Mouse (Mus musculus): ENCODE data around the gene Rhbdf1. TPM values are rescaled to one million over a fixed set of nuclear protein-coding genes. Genes with fewer than 3 reads are reported as not detected.

Rhbdf1 gene
- polyA plus RNA-seq, 1 experiment from 2014 or later, result 35.8 TPM

DNA sequence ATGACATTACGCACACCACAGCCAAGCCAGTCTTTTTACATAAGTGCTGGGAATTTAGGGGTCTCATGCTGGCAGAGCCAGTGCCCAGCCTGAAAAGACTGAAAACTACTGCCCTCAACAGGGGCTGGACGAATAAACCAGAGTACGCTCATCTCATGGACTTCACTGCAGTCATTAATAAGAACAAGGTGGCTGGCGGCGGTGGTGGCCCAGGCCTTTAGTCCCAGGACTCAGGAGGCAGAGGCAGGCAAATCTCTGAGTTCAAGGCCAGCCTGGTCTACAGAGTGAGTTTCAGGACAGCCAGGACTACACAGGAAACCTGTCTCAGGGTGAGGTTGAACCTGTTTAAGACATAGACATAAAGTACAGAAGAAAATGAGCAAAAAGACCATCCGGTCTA lies 44.1 kb upstream of the Rhbdf1 start:
- Histone ChIP-seq H3K9me3 (ENCODE audit: control insufficient read depth, low read length) (no peaks in the 10 kb centered on the region), H3K4me1 (replicated peaks; ENCODE audit: control insufficient read depth, insufficient read depth) (peaks cover 3% of the 10 kb centered on the region; the same call in 1 of the 2 replicates), H3K4me3 (ENCODE audit: low read depth, low read length) (no peak overlapping the region), H3K27ac (replicated peaks) (no peak overlapping the region), H3K36me3 (ENCODE audit: control insufficient read depth, insufficient read depth, low read length) (no peaks in the 10 kb centered on the region), H3K4me2 (replicated peaks; ENCODE audit: low read depth) (no peak overlapping the region), H3K9ac (ENCODE audit: low read length) (no peak overlapping the region), H3K27me3 (ENCODE audit: control insufficient read depth, insufficient read depth, low read length) (no peaks in the 10 kb centered on the region)
- 88% methylated on average over 6 of the region's 6 CpGs for whole genome bisulfite sequencing
- ATAC-seq (ENCODE audit: low FRiP score, low TSS enrichment), result no peak
- TF ChIP-seq EP300 (optimal IDR thresholded peaks at IDR 0.05), result no peak
- DNase-seq (ENCODE audit: low spot score), result no peak

DNA sequence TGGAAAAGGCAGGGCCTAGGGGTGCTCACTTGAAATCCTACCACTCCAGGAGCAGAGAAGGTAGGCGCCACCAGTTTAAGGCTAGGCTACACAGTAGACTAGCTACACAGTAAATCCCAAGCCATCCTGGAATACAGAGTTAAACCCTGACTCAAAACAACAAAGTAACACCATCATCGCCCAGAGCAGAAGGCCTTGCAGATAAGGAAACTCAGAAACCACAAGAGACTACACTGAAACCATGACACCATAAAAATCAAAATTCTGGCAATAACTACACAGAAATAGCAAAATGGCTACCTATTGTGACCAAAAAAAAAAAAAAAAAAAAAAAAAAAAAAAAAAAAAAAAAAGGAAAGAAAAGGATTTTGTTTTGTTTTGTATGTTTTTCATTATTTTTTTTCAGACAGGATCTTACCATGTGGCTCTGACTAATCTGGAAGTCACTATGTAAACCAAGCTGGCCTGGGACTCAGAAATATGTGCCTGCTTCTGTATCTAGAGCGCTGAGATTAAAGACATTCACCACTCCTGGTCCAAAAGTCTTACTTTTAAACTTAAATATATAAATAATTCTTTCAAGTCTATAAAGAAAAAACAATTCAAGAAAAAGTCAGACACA lies 43.1 kb upstream of the Rhbdf1 start:
- Histone ChIP-seq H3K36me3 (ENCODE audit: control insufficient read depth, insufficient read depth, low read length) (0 out of 2 replicates have a peak, but pooled peaks cover 1% of the 10 kb centered on the region), H3K4me2 (replicated peaks; ENCODE audit: low read depth) (no peak overlapping the region), H3K9ac (ENCODE audit: low read length) (no peak overlapping the region), H3K27ac (replicated peaks) (no peak overlapping the region), H3K4me3 (ENCODE audit: low read depth, low read length) (no peak overlapping the region), H3K27me3 (ENCODE audit: control insufficient read depth, insufficient read depth, low read length) (no peaks in the 10 kb centered on the region), H3K4me1 (replicated peaks; ENCODE audit: control insufficient read depth, insufficient read depth) (peaks cover 3% of the 10 kb centered on the region; the same call in 1 of the 2 replicates), H3K9me3 (ENCODE audit: control insufficient read depth, low read length) (no peaks in the 10 kb centered on the region)
- TF ChIP-seq EP300 (optimal IDR thresholded peaks at IDR 0.05) (no peak), CTCF (IDR thresholded peaks at IDR 0.05; ENCODE audit: low read depth) (no peak)
- DNase-seq (ENCODE audit: low spot score) (no peak), ATAC-seq (ENCODE audit: low FRiP score, low TSS enrichment) (no peak)
- 91% methylated on average over 3 of the region's 3 CpGs for WGBS

DNA sequence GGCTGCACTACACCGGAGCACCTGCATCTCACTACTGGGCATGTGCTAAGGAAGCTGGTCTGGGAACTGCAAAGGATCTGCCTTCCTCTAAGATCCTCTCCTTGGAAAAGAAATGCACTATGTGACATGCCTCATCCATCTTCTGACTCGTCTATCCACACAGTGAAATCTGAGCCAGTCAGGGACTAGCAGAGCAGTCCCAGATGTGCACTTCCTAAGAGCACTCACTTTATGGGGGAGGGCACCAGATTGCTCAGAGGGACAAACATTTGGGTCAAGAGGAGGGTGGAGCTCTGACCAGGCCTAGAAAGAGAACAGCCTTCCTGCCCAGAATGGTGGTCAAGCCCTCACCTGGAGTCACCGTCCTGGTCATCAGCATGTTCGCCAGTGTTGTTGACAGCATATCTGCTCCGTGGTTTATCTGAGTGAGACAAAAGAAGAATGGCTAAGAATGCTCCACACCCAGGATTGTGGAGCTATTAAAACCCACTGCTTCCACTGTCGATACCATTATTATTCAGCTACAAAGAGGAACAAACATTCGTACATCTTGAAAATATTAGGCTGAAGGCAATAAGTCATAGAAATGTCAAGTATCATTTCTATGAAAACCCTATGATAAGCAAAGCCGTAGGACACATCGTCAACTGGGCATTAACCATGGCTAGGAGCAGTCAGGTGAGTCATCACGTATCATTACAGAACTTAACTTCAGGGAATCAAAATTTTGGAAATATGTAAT lies 40.7 kb upstream of the Rhbdf1 start:
- Histone ChIP-seq H3K27ac (replicated peaks) (no peak overlapping the region), H3K4me3 (ENCODE audit: low read depth, low read length) (no peak overlapping the region), H3K36me3 (ENCODE audit: control insufficient read depth, insufficient read depth, low read length) (0 out of 2 replicates have a peak, but pooled peaks cover 2% of the 10 kb centered on the region), H3K27me3 (ENCODE audit: control insufficient read depth, insufficient read depth, low read length) (no peaks in the 10 kb centered on the region), H3K9ac (ENCODE audit: low read length) (no peak overlapping the region), H3K4me1 (replicated peaks; ENCODE audit: control insufficient read depth, insufficient read depth) (peaks cover under 1% of the 10 kb centered on the region; the same call in 1 of the 2 replicates), H3K9me3 (ENCODE audit: control insufficient read depth, low read length) (no peaks in the 10 kb centered on the region), H3K4me2 (replicated peaks; ENCODE audit: low read depth) (no peak overlapping the region)
- no peak for DNase-seq (ENCODE audit: low spot score)
- ATAC-seq (ENCODE audit: low FRiP score, low TSS enrichment), result no peak
- 55% methylated on average over 10 of the region's 10 CpGs for WGBS
- TF ChIP-seq EP300 (optimal IDR thresholded peaks at IDR 0.05) (no peak), CTCF (IDR thresholded peaks at IDR 0.05; ENCODE audit: low read depth) (no peak)

DNA sequence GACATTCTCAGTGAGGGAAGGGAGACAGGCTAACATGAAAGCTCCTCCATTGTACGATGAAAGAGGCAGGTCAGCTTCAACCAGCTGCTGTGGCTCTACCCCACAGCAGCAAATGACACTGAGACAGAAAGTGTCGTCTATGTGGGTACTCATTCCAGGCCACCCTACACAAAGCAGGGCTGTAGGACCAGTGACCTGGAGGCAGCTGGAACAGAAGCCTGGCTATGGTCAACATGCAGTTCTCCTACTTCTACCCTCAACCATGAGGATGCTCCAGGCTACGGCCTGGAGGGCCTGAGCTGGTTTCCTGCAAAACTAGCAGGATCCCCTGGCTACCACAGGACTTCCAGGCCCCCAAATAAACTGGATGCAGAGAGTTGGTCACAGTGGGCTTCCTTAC lies 34.5 kb upstream of the Rhbdf1 start:
- Histone ChIP-seq H3K27me3 (ENCODE audit: control insufficient read depth, insufficient read depth, low read length) (no peaks in the 10 kb centered on the region), H3K27ac (replicated peaks) (no peak overlapping the region), H3K4me2 (replicated peaks; ENCODE audit: low read depth) (no peak overlapping the region), H3K4me1 (replicated peaks; ENCODE audit: control insufficient read depth, insufficient read depth) (no peaks in the 10 kb centered on the region), H3K4me3 (ENCODE audit: low read depth, low read length) (no peak overlapping the region), H3K9ac (ENCODE audit: low read length) (no peak overlapping the region), H3K9me3 (ENCODE audit: control insufficient read depth, low read length) (no peaks in the 10 kb centered on the region), H3K36me3 (ENCODE audit: control insufficient read depth, insufficient read depth, low read length) (peaks cover 6% of the 10 kb centered on the region; the same call in 1 of the 2 replicates)
- DNase-seq (ENCODE audit: low spot score) (no peak), ATAC-seq (ENCODE audit: low FRiP score, low TSS enrichment) (no peak)
- no peak for TF ChIP-seq EP300 (optimal IDR thresholded peaks at IDR 0.05)
- TF ChIP-seq CTCF (IDR thresholded peaks at IDR 0.05; ENCODE audit: low read depth), result no peak
- WGBS, result 91% methylated on average over 3 of the region's 3 CpGs

DNA sequence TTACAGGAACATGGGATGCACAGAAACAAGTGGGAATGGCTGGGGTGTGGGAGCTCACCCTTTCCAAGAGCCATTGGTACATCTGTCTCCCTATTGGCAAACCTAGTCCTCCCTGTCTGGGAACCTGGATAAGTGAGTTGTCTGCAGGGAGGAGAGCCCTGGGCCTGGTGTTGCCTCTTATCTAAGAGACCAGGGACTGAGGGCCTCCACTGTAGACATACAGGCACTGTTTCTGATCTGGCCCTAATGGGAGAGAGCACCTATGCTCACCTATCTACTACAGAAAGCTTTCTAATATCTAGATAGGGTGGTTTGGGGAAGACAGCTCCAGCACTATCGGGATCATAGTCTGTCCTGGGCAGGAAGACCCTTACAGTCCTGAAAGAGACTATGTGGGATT lies 34.0 kb upstream of the Rhbdf1 start:
- DNase-seq (ENCODE audit: low spot score) (no peak), ATAC-seq (ENCODE audit: low FRiP score, low TSS enrichment) (no peak)
- WGBS, result 94% methylated on average over 1 of the region's 1 CpGs
- no peaks in the 10 kb centered on the region for H3K9me3 ChIP-seq (ENCODE audit: control insufficient read depth, low read length)
- no peak overlapping the region for H3K4me3 ChIP-seq (ENCODE audit: low read depth, low read length)
- H3K27me3 ChIP-seq (ENCODE audit: control insufficient read depth, insufficient read depth, low read length), result no peaks in the 10 kb centered on the region
- H3K9ac ChIP-seq (ENCODE audit: low read length), result no peak overlapping the region
- no peak overlapping the region for H3K27ac ChIP-seq (replicated peaks)
- no peaks in the 10 kb centered on the region for H3K4me1 ChIP-seq (replicated peaks; ENCODE audit: control insufficient read depth, insufficient read depth)
- H3K36me3 ChIP-seq (ENCODE audit: control insufficient read depth, insufficient read depth, low read length), result peaks cover 6% of the 10 kb centered on the region; the same call in 1 of the 2 replicates
- no peak overlapping the region for H3K4me2 ChIP-seq (replicated peaks; ENCODE audit: low read depth)
- TF ChIP-seq CTCF (IDR thresholded peaks at IDR 0.05; ENCODE audit: low read depth) (no peak), EP300 (optimal IDR thresholded peaks at IDR 0.05) (no peak)

DNA sequence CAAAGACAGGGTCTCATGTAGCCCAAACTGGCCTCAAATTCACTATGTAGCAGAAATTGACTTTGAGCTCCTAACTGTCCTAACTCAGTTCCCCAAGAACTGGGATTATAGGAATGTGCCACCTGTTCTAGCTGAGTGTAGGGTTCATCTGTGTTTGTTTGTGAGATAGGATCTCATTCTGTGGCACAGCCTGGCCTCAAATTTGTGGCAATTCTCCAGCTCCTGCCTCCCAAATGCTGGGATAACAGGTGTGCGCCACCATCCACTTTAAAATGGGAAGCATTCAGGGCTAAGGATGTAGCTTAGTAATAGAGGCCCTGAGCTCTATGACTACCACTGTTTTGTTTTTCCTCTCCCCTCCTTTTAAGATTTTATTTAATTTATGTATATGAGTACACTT lies 31.0 kb upstream of the Rhbdf1 start:
- no peak for DNase-seq (ENCODE audit: low spot score)
- no peak for ATAC-seq (ENCODE audit: low FRiP score, low TSS enrichment)
- Histone ChIP-seq H3K36me3 (ENCODE audit: control insufficient read depth, insufficient read depth, low read length) (peaks cover 3% of the 10 kb centered on the region; the same call in 1 of the 2 replicates), H3K27me3 (ENCODE audit: control insufficient read depth, insufficient read depth, low read length) (no peaks in the 10 kb centered on the region), H3K4me3 (ENCODE audit: low read depth, low read length) (no peak overlapping the region), H3K27ac (replicated peaks) (no peak overlapping the region), H3K9ac (ENCODE audit: low read length) (no peak overlapping the region), H3K9me3 (ENCODE audit: control insufficient read depth, low read length) (no peaks in the 10 kb centered on the region), H3K4me2 (replicated peaks; ENCODE audit: low read depth) (no peak overlapping the region), H3K4me1 (replicated peaks; ENCODE audit: control insufficient read depth, insufficient read depth) (no peaks in the 10 kb centered on the region; the same call in 1 of the 2 replicates)
- 95% methylated on average over 1 of the region's 1 CpGs for WGBS
- TF ChIP-seq CTCF (IDR thresholded peaks at IDR 0.05; ENCODE audit: low read depth) (no peak), EP300 (optimal IDR thresholded peaks at IDR 0.05) (no peak)
